Mouse (Mus musculus) midbrain, postnatal 0 days (tissue): ENCODE measurements around the gene Bahd1. TPM values are rescaled to one million over a fixed set of nuclear protein-coding genes. Genes with fewer than 3 reads are reported as not detected.
A peak's percentile ranks its signal among the peaks of the same experiment; 100 is the strongest.

Experiments
- ATAC-seq: fragments of 200-750 bp; cut with Nextera tagmentation; 2 replicates; pipeline ENCODE4 v1.8.0; 2017; ENCODE audit warnings: moderate number of reproducible peaks, mild to moderate bottlenecking, moderate TSS enrichment, moderate library complexity; ENCODE audit not compliant: low FRiP score
- DNase-seq: peaks from one replicate; pipeline ENCODE4 v3.0.0-alpha.2; 2015; ENCODE audit warnings: low spot score
- H3K27ac ChIP-seq: fragments of 300-500 bp; sonication (generic); 2 replicates; pipeline ENCODE4 v1.5.1; 2014; ENCODE audit warnings: low read depth, mild to moderate bottlenecking, low read length, mixed read lengths
- H3K27me3 ChIP-seq: fragments of 300-500 bp; sonication (generic); 2 replicates; pipeline ENCODE4 v1.6.1; 2014; ENCODE audit warnings: low read length, control low read depth, mixed read lengths; ENCODE audit not compliant: insufficient read depth
- H3K36me3 ChIP-seq: fragments of 300-500 bp; sonication (generic); 2 replicates; pipeline ENCODE4 v1.6.1; 2014; ENCODE audit warnings: low read length, control low read depth, mixed read lengths; ENCODE audit not compliant: insufficient read depth
- H3K4me1 ChIP-seq: fragments of 300-500 bp; sonication (generic); 2 replicates; pipeline ENCODE4 v1.6.1; 2014; ENCODE audit warnings: mild to moderate bottlenecking, control low read depth, antibody characterized with exemption, low read length, mixed read lengths; ENCODE audit not compliant: insufficient read depth
- H3K4me2 ChIP-seq: fragments of 300-500 bp; sonication (generic); 2 replicates; pipeline ENCODE4 v1.6.1; 2014; ENCODE audit warnings: low read depth, mild to moderate bottlenecking, low read length, mixed read lengths; ENCODE audit not compliant: poor library complexity, severe bottlenecking
- H3K4me3 ChIP-seq: fragments of 300-500 bp; sonication (generic); 2 replicates; pipeline ENCODE4 v1.5.1; 2014; ENCODE audit warnings: low read depth, mild to moderate bottlenecking, low read length, moderate library complexity
- H3K9ac ChIP-seq: fragments of 300-500 bp; sonication (generic); replicated peaks from 2 replicates; pipeline ENCODE4 v1.6.1; 2014; ENCODE audit warnings: mild to moderate bottlenecking, low read length, moderate library complexity, mixed read lengths; ENCODE audit not compliant: poor library complexity, severe bottlenecking
- H3K9me3 ChIP-seq: fragments of 300-500 bp; sonication (generic); 2 replicates; pipeline ENCODE4 v1.6.1; 2016; ENCODE audit warnings: low read length, control low read depth
- CTCF ChIP-seq: IDR thresholded peaks from 2 replicates; pipeline ENCODE4 v1.5.1; 2016; ENCODE audit warnings: antibody characterized with exemption, mild to moderate bottlenecking
- WGBS: fragments of 180-500 bp; shearing (Covaris S2); extraction: QIAGEN DNeasy Blood & Tissue Kit; methylation state at CpG from one replicate; pipeline ENCODE4 v1.1.7; 2014; 5-methylcytosine and 5-hydroxymethylcytosine counted together
- polyA plus RNA-seq: library from polyadenylated mRNA; unstranded; fragments of >200 nt; fragmentation: Nextera tagmentation; extraction: Ambion mirVana; gene quantifications from 2 replicates; pipeline ENCODE4 v1.2.1, GENCODE M21; 2015
- total RNA-seq: library from RNA; depleted of rRNA; stranded (reverse); fragments of >200 nt; gene quantifications from 2 replicates; pipeline ENCODE4 v1.2.3, GENCODE M21; 2014

The Bahd1 gene
- total and polyA plus RNA-seq, 2 experiments from 2014 or later = 6.1 to 28.6 TPM

GRCm38 (mm10) chr2:118926998-118927739 lies 27.0 kb downstream of the Bahd1 start:
- peak overlapping the region; percentile 55 for H3K9ac ChIP-seq
- H3K9me3 ChIP-seq = no peaks in the 10 kb centered on the region
- DNase-seq (no peak), ATAC-seq (no peak)
- no peak for TF ChIP-seq CTCF
- WGBS = 47% methylated on average over 31 of the region's 31 CpGs
- H3K4me2 ChIP-seq = peak overlapping the region; percentile 87
- peaks cover 13% of the 10 kb centered on the region for H3K36me3 ChIP-seq
- no peak overlapping the region for H3K27ac ChIP-seq
- H3K27me3 ChIP-seq = no peaks in the 10 kb centered on the region
- no peaks in the 10 kb centered on the region; the same call in 1 of the 2 replicates for H3K4me1 ChIP-seq
- H3K4me3 ChIP-seq = peak overlapping the region; percentile 48

- Histone ChIP-seq H3K27ac (no peak overlapping the region), H3K4me3 (no peak overlapping the region), H3K36me3 (no peaks in the 10 kb centered on the region), H3K9ac (no peak overlapping the region), H3K4me2 (no peak overlapping the region), H3K9me3 (no peaks in the 10 kb centered on the region), H3K27me3 (no peaks in the 10 kb centered on the region), H3K4me1 (0 out of 2 replicates have a peak, but pooled peaks cover 2% of the 10 kb centered on the region)
- no peak for TF ChIP-seq CTCF
- 85% methylated on average over 7 of the region's 7 CpGs for whole genome bisulfite sequencing
- ATAC-seq (no peak), DNase-seq (no peak)
These were observed 41.2 kb downstream of the Bahd1 start for GRCm38 (mm10) chr2:118941341-118941740.

- H3K4me1 ChIP-seq = 0 out of 2 replicates have a peak, but pooled peaks cover 2% of the 10 kb centered on the region
- DNase-seq = no peak
- no peak for ATAC-seq
These were observed 43.1 kb downstream of the Bahd1 start for GRCm38 (mm10) chr2:118943232-118943631.

GRCm38 (mm10) chr2:118948818-118949217 lies 48.6 kb downstream of the Bahd1 start:
- Histone ChIP-seq H3K27me3 (no peaks in the 10 kb centered on the region), H3K27ac (no peak overlapping the region), H3K4me1 (no peaks in the 10 kb centered on the region), H3K9me3 (no peaks in the 10 kb centered on the region), H3K4me2 (no peak overlapping the region), H3K9ac (no peak overlapping the region), H3K36me3 (no peaks in the 10 kb centered on the region), H3K4me3 (no peak overlapping the region)
- WGBS = 80% methylated on average over 4 of the region's 4 CpGs
- no peak for ATAC-seq
- DNase-seq = no peak
- TF ChIP-seq CTCF = no peak

More at GRCm38 (mm10) chr2:118943232-118943631, 43.1 kb downstream of the Bahd1 start:
- Histone ChIP-seq H3K4me3 (no peak overlapping the region), H3K9me3 (no peaks in the 10 kb centered on the region), H3K27me3 (no peaks in the 10 kb centered on the region), H3K36me3 (no peaks in the 10 kb centered on the region), H3K27ac (no peak overlapping the region), H3K4me2 (no peak overlapping the region), H3K9ac (no peak overlapping the region)
- no peak for TF ChIP-seq CTCF
- WGBS = 89% methylated on average over 6 of the region's 6 CpGs

- Histone ChIP-seq H3K27me3 (no peaks in the 10 kb centered on the region), H3K9me3 (no peaks in the 10 kb centered on the region), H3K4me2 (no peak overlapping the region), H3K27ac (no peak overlapping the region), H3K36me3 (no peaks in the 10 kb centered on the region), H3K4me1 (no peaks in the 10 kb centered on the region), H3K9ac (no peak overlapping the region), H3K4me3 (no peak overlapping the region)
- 76% methylated on average over 3 of the region's 3 CpGs for WGBS
- no peak for TF ChIP-seq CTCF
- DNase-seq (no peak), ATAC-seq (no peak)
These were observed 49.5 kb downstream of the Bahd1 start for GRCm38 (mm10) chr2:118949699-118950098.

- no peak overlapping the region for H3K4me2 ChIP-seq
- H3K36me3 ChIP-seq = no peaks in the 10 kb centered on the region
- H3K27ac ChIP-seq = no peak overlapping the region
- no peak overlapping the region for H3K9ac ChIP-seq
- H3K9me3 ChIP-seq = no peaks in the 10 kb centered on the region
- ATAC-seq (no peak), DNase-seq (no peak)
- no peak for TF ChIP-seq CTCF
- H3K4me1 ChIP-seq = no peaks in the 10 kb centered on the region
- no peaks in the 10 kb centered on the region for H3K27me3 ChIP-seq
- 75% methylated on average over 5 of the region's 5 CpGs for WGBS
- H3K4me3 ChIP-seq = no peak overlapping the region
These were observed 56.3 kb downstream of the Bahd1 start for GRCm38 (mm10) chr2:118956497-118956896.
